Mouse (Mus musculus) C2C12 (cell line): Measurements from ENCODE around the gene Ttc23l. TPM values are rescaled to one million over a fixed set of nuclear protein-coding genes. Genes with fewer than 3 reads are reported as not detected.

Experiments
- H3K27me3 ChIP-seq: one replicate; pipeline ENCODE4 v1.6.1; 2011; ENCODE audit not compliant: control insufficient read depth, insufficient read depth, insufficient read length
- H3K36me3 ChIP-seq: one replicate; pipeline ENCODE4 v1.6.1; 2011; ENCODE audit not compliant: control insufficient read depth, insufficient read depth
- H3K4me3 ChIP-seq: one replicate; pipeline ENCODE4 v1.5.1; 2011; ENCODE audit warnings: mild to moderate bottlenecking, control low read depth; ENCODE audit not compliant: poor library complexity, insufficient read depth, severe bottlenecking
- H3K79me2 ChIP-seq: one replicate; pipeline ENCODE4 v1.6.1; 2011; ENCODE audit not compliant: control insufficient read depth, insufficient read depth
- H3K79me3 ChIP-seq: one replicate; pipeline ENCODE4 v1.6.1; 2011; ENCODE audit warnings: low read depth, control low read depth
- H3ac ChIP-seq: one replicate; pipeline ENCODE3; 2011; ENCODE audit warnings: low read depth; ENCODE audit not compliant: control insufficient read depth, insufficient read length
- CEBPB ChIP-seq: IDR thresholded peaks from one replicate; pipeline ENCODE4 v1.6.1; 2011; ENCODE audit warnings: low read depth, mild to moderate bottlenecking, control low read depth, moderate library complexity
- CTCF ChIP-seq: IDR thresholded peaks from one replicate; pipeline ENCODE4 v1.5.1; 2011; ENCODE audit not compliant: control insufficient read depth, insufficient read depth, insufficient read length
- FOSL1 ChIP-seq: IDR thresholded peaks from one replicate; pipeline ENCODE4 v1.8.0; 2011; ENCODE audit warnings: mild to moderate bottlenecking, low read length; ENCODE audit not compliant: poor library complexity, insufficient read depth, severe bottlenecking
- MAX ChIP-seq: IDR thresholded peaks from one replicate; pipeline ENCODE4 v1.6.1; 2011; ENCODE audit warnings: mild to moderate bottlenecking, control low read depth
- MYOD1 ChIP-seq: IDR thresholded peaks from one replicate; pipeline ENCODE4 v1.6.1; 2011; ENCODE audit warnings: low read depth; ENCODE audit not compliant: control insufficient read depth, insufficient read length
- MYOG ChIP-seq: IDR thresholded peaks from one replicate; pipeline ENCODE4 v1.6.1; 2011; ENCODE audit not compliant: control insufficient read depth, insufficient read length; ENCODE audit errors: extremely low read depth
- USF1 ChIP-seq: IDR thresholded peaks from one replicate; pipeline ENCODE4 v1.6.1; 2011; ENCODE audit warnings: low read depth, mild to moderate bottlenecking, control low read depth, moderate library complexity
- polyA plus RNA-seq: library from polyadenylated mRNA; unstranded; fragments of >200 nt; fragmentation: generic; extraction: Trizol; gene quantifications from one replicate; pipeline ENCODE4 v1.2.1, GENCODE M21; 2012; ENCODE audit warnings: missing spikeins

Ttc23l gene
- polyA plus RNA-seq, 1 experiment = not detected

- Histone ChIP-seq H3K79me3 (no peaks in the 10 kb centered on the region), H3K36me3 (peaks cover 88% of the 10 kb centered on the region), H3K79me2 (no peaks in the 10 kb centered on the region), H3K27me3 (no peaks in the 10 kb centered on the region), H3ac (no peak overlapping the region), H3K4me3 (no peak overlapping the region)
- TF ChIP-seq MYOG (no peak), USF1 (no peak), CEBPB (no peak), MAX (no peak), CTCF (no peak), FOSL1 (no peak), MYOD1 (no peak)
These were observed 36.4 kb upstream of the Ttc23l start for GRCm38 (mm10) chr15:10594910-10595309.

- Histone ChIP-seq H3ac (no peak overlapping the region), H3K4me3 (no peak overlapping the region), H3K79me2 (no peaks in the 10 kb centered on the region), H3K79me3 (no peaks in the 10 kb centered on the region), H3K27me3 (no peaks in the 10 kb centered on the region), H3K36me3 (peaks cover 89% of the 10 kb centered on the region)
- TF ChIP-seq CEBPB = peak; percentile 63
- no peak for TF ChIP-seq MYOD1
These were observed 34.6 kb upstream of the Ttc23l start for GRCm38 (mm10) chr15:10593094-10593493.

- TF ChIP-seq CEBPB (no peak), MYOG (no peak), CTCF (no peak)
- Histone ChIP-seq H3K79me2 (no peaks in the 10 kb centered on the region), H3ac (no peak overlapping the region), H3K36me3 (peaks cover 81% of the 10 kb centered on the region), H3K79me3 (no peaks in the 10 kb centered on the region), H3K27me3 (no peaks in the 10 kb centered on the region), H3K4me3 (no peak overlapping the region)
These were observed 28.1 kb upstream of the Ttc23l start for GRCm38 (mm10) chr15:10586565-10586964.

GRCm38 (mm10) chr15:10584359-10585187, 26.1 kb upstream of the Ttc23l start:
- H3K27me3 ChIP-seq = no peaks in the 10 kb centered on the region
- H3K4me3 ChIP-seq = no peak overlapping the region
- H3ac ChIP-seq = no peak overlapping the region
- peaks cover 72% of the 10 kb centered on the region for H3K36me3 ChIP-seq
- no peak for TF ChIP-seq CEBPB
- no peak for TF ChIP-seq MYOG
- no peak for TF ChIP-seq MAX
- no peak for TF ChIP-seq USF1
- no peak for TF ChIP-seq CTCF
- no peak for TF ChIP-seq MYOD1
- no peak for TF ChIP-seq FOSL1
- H3K79me3 ChIP-seq = no peaks in the 10 kb centered on the region
- no peaks in the 10 kb centered on the region for H3K79me2 ChIP-seq

GRCm38 (mm10) chr15:10583408-10583807, 24.9 kb upstream of the Ttc23l start:
- Histone ChIP-seq H3K27me3 (no peaks in the 10 kb centered on the region), H3ac (no peak overlapping the region), H3K4me3 (no peak overlapping the region), H3K36me3 (peaks cover 69% of the 10 kb centered on the region), H3K79me3 (no peaks in the 10 kb centered on the region), H3K79me2 (no peaks in the 10 kb centered on the region)
- no peak for TF ChIP-seq FOSL1
- peak; percentile 47 for TF ChIP-seq CTCF
- no peak for TF ChIP-seq MYOG

- TF ChIP-seq MYOG (no peak), USF1 (no peak), CEBPB (no peak), CTCF (no peak), MAX (no peak), FOSL1 (no peak), MYOD1 (no peak)
- Histone ChIP-seq H3K79me3 (no peaks in the 10 kb centered on the region), H3ac (no peak overlapping the region), H3K79me2 (no peaks in the 10 kb centered on the region), H3K27me3 (no peaks in the 10 kb centered on the region), H3K4me3 (no peak overlapping the region), H3K36me3 (peaks cover 67% of the 10 kb centered on the region)
These were observed 20.7 kb upstream of the Ttc23l start for GRCm38 (mm10) chr15:10579159-10579558.
